Mouse (Mus musculus) thymus, postnatal 36 days (tissue): ENCODE results near the gene Scarb1.

ENCODE experiments used
- DNase-seq, 2 experiments: peaks; one replicate each; pipeline ENCODE4 v3.0.0; 2022; ENCODE audit warnings: mixed read lengths in 2 of 2

Scarb1 gene

DNA sequence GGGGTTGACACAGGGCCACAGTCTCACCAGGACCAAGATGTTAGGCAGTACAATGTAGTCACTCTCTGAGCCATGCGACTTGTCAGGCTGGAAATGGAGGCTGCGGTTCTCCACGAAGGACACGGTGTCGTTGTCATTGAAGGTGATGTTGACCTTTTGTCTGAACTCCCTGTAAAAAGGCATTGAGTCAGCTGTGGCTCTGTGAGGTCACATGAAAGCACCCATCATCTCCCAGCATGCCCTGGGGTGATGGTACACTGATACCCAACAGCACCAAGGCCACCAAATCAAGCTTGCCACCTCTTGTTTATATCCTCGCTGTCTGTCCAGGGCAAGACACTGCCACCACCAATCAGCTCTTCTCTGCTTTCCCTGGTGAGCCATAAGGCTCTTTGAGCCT lies 37.8 kb downstream of the Scarb1 start:
- DNase-seq = no peak

DNA sequence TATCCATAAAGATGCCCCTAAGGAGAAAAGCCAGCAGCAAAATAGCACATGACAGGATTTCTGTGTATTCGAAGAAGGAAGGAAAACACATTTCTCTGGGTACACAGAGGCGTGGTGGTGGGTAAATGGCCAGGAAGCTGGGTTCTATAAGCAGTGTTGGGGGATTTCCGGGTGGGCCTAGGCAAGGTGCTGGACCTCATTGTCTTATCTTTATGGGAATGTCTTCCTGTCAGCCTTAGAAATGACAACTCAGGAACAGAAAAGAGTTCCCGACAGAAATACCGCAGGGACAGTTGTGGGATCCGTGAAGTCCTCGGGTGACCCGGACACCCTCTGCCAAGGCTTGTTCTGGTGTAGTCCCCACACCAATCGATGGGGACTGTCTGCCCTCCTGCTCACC lies 42.7 kb downstream of the Scarb1 start:
- no peak for DNase-seq

DNA sequence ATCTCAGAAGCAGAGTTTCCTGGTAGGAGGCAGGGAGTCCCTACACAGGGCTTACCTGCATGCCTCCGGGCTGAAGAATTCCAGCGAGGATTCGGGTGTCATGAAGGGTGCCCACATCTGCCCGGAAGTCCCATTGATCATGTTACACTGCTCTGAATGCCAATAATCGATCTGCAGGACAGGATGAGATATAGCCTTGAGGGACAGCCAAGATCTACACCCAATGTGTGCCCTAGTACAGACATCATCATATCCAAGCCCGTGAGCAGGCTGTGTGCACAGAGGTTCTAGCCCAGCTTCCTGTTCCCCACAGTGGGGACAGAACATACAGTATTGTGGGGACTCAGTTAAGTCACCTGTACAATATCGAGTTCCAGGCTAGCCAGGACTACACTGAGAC lies 43.7 kb downstream of the Scarb1 start:
- no peak for DNase-seq

DNA sequence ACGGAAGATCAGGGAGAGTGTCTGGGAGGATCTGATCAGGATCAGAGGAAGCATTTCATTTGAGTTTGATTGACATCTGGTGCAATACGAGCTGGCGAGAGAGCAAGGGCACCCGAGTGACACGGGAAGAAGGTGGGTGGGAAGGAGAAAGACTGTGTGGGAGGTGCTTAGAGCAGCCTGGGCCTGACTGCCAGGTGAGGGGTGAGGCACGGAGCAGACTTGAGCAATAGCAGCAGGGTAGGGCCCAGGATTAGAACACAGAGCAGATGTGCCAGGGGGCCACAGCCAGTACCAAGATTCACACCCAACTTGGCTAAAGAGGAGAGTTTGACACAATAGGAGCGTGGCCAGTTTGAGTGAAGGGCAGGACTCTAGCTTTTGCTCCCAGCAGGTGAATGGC lies 47.9 kb downstream of the Scarb1 start:
- no peak for DNase-seq

DNA sequence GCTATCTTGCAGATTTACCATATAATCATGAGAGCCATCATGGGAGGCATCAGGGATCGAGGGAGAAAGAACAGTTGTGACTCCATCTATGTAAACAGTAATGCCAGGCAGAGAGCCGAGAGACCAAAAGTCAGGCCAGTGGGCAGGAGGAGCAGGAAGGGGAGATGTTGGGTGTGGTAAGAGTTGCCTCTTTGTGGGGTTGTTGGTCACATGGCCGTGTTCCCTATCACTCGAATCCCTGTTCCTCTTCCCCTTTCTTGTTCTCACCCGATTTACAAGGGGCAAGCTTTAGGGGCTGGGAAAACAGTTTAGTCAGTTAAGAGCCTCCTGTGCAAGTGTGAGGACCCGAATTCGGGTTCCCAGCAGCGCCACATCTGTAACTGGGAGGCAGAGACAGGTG lies 49.0 kb downstream of the Scarb1 start:
- DNase-seq = no peak

DNA sequence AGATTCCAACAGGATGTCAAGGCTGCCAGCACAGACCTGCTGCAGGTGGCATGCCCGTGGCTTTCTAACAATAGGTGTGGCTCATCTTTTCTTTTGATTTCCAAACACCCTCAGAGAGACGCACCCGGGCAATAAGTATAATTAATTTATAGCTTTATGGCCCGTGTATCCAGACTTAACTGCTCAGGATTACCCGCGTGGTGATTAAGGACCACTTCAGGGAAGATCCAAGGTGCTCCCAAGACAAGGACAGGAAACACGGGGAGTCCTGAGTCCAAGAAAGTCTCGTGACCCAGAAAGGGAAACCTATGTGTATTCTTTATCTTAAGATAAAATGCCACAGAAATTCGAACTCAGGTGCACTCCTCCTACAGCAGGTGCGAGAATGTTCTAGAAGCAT lies 49.5 kb downstream of the Scarb1 start:
- no peak for DNase-seq

DNA sequence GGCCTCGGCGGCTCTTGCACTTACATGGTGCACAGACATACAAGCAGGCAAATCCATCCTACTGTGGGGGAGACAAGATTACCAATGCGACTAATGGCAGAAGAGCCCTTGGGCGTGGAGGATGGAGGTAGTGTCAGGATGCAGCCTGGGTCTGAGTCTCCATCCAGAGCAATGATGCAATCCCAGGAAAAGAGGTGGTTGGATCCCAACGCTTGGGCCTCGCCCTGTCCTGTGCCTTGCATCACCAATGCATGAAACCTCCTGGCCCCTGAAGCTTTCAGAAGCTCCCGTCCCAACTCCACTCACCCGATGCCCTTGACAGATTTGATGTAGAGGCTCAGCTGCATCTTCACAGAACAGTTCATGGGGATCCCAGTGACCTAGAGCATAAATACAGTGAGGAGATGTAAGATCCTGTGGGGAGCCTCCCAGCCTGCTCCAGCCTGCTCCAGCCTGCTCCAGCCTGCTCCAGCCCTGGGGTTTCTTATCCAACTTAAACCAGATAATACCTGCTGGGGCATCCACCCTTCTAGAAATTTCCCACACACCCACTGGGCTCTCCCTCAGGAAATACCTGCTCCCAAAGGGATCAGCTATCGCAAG lies 53.7 kb downstream of the Scarb1 start:
- no peak for DNase-seq

DNA sequence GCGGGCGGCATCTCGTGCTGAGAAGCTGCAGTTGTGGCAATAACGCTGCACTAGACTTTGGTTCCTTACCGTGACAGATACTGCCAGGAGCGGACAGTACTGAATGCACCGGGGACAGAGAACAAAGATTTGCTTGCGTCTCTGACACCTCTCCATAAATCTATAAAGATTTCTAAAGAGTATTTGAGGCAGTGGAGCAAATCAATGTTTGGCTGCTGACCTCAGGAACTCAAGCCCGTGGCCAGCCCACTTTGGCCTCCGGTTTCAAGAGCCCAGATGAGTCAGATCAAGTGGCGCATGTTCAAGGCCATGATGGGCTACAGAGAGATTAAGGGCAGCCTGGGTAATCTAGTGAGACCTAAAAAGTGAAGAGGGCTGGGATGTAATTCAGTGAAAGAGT lies 54.8 kb downstream of the Scarb1 start:
- DNase-seq = no peak

DNA sequence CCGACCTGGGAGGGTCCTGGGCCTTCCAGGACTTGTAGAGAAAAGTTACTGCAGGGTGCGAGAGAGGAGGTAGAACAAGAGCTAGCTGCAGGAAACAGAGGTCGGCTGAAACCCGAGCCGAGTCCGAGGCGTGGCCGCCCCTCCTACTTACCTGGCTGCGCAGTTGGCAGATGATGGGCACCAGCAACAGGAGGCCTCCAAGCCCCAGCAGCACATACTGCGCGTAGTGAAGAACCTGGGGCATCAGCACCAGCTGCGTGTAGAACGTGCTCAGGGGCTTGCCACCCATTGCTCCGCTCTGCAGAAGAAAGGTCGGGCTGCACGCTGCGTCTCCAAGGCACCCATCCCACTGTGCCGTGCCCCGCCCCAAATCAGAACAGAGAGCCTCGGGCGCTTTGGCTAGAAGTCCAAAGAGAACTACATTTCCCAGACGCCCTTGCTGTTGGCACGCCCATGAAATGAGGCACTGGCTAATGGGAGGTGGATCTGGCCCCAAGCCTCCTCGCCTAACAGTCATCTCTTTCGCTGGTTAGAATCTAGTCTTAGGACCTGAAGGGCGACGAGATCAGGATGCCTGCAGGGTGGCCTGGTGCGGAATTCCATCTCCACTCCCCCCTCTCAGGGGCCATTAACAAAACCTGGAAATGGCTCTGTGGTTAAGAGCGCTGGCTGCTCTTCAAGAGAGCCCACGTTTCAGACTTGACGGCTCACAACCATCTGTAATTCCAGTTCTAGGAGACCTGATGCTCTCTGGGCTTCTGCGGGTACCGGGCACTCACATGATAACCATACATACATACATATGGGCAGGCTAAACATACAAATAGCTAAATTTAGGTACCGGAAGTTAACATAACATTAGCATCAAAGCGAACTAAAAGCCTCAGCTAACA lies 56.9 kb downstream of the Scarb1 start:
- DNase-seq = no peak

DNA sequence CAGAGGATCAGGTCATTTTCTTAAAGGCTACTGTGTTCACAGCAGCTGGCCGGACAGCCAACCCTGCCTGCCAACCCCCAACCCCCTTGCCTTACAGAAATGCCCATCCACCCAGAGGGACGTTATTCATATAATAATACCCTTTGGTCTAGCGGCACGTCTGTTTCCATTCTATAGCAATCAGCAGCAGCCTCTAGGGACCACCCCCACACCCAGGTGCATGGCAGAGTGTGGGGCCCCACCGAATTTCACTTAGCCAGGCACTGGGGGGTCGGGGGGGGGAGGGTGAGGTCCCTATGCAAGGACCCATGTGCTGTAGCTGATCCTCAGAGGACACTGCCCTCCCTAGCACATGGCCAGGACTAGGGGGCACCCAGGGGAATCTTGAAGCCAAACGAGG lies 61.7 kb downstream of the Scarb1 start:
- DNase-seq = no peak

DNA sequence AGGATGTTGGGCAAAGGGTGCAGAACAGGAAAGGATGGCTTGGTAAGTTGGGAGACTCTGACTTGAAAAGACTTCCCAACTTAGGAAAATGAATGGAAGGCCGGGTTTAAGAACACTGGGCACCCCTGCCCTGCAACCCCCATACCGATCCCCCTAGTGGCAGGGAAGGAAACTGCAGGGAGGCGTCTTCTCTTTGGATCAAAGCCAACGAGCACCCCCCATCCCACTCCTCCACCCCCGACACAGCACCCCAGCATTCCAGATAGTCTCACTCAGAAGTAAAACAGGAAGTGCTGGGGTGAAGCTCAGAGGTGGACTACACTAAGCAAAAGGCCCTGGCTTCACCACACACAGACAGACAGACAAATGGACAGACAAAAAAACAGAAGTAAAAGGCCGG lies 62.6 kb downstream of the Scarb1 start:
- peak; percentile 32 to 37 for DNase-seq

DNA sequence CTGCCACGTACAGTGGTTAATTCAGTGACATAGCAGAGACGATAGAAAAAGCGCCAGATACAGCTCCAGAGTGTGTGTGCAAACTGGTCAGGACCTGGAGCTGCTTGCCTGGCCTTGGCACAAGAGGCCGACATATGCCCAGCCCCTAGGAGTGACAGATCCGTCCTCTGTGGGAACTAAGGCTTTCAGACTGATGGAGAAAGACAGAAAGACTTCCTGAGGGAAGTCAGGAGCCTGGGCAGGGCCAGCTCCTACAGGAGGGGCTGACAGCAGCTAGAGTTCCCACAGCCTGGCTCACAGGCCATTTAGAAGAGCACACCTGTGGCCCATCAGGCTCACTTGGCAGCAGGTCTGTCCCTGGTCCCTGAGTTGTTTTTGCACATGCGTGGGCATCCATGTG lies 63.6 kb downstream of the Scarb1 start:
- no peak for DNase-seq

DNA sequence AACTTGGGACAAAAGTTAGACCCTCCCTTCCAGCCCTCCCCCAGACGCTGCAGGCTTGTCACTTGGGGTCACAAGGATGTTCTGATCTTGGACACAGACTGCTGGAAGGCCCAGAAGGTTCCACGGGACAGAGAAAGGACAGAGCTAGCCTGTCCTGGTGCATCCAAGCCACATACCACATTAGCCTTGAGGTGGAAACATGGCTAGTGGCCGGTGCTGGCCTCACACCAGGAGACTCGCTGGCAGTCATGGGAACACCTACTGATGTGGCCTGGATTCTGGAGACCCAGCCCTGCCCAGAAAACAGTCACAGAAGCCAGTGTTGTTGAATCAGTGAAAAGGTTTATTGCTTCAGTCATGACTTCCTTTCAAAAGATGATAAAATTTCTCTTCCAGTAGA lies 64.1 kb downstream of the Scarb1 start:
- no peak for DNase-seq

DNA sequence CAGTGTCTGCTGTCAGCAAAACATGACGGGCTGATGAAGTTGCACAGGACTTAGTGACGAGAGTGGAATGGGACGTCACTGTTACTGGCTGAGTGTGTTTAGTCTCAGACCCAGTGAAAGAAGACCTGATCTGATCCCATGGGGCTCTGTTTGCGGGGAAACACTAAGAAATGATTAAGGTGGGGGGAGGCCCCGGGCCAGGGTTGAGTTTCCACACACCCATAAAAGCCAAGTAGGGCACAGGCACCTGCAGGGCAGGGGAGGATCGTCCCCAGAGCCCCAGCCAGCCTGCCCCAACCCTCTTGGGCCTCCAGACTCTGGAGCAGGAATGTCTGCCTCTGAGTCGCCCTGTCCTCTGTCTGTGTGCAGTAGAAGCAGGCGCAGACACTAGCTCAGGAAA lies 65.6 kb downstream of the Scarb1 start:
- DNase-seq = no peak

DNA sequence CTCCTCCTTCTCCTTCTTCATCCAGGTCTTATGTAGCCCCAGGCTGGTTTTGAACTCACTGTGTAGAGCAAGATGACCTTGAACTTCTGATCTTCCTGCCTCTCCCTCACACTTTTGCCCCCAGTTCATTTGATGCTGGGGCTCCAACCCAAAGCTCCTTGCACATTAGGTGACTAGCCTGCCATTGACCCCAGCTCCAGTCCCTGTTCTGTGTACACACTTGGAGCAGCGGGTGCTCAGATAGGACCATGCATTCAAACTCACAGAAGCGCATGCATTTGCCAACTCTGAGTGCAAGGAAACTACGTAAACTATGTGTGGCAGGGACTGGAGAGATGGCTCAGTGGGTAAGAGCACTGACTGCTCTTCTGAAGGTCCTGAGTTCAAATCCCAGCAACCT lies 66.1 kb downstream of the Scarb1 start:
- DNase-seq = no peak

DNA sequence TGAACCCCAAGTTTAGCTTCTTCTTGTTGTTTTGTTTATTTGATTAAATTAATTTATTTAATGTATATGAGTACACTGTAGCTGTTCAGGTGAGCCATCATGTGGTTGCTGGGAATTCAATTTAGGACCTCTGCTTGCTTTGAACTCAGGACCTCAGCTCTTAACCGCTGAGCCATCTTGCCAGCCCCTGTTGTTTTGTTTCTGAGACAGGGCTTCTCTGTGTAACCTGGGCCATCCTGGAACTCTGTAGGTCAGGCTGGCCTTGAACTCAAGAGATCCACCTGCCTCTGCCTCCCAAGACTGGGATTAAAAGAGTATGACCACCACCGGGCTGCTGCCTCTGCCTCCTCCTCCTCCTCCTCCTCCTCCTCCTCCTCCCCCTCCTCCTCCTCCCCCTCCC lies 66.7 kb downstream of the Scarb1 start:
- no peak for DNase-seq

DNA sequence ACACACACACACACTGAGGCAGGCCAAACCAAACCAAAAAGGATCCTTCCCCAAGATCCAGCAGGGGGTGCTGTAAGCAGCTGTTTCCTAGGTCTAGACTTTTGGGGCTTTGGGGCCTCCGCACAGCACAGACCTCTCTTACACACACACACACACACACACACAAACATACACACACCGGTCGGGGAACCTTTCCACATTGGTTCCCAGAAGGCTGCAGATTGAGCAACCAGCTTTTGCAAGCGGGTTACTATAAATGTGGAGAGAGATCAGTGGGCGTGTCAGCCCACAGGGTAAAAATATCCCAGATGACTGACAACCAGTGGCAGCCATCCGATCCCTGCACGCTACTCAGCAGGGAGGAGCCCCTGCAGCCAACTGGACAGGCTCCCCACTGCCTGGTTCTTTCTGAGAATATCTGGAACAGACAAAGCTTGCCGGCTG lies 67.2 kb downstream of the Scarb1 start:
- peak in 1 of 2 experiments; percentile 36 for DNase-seq

DNA sequence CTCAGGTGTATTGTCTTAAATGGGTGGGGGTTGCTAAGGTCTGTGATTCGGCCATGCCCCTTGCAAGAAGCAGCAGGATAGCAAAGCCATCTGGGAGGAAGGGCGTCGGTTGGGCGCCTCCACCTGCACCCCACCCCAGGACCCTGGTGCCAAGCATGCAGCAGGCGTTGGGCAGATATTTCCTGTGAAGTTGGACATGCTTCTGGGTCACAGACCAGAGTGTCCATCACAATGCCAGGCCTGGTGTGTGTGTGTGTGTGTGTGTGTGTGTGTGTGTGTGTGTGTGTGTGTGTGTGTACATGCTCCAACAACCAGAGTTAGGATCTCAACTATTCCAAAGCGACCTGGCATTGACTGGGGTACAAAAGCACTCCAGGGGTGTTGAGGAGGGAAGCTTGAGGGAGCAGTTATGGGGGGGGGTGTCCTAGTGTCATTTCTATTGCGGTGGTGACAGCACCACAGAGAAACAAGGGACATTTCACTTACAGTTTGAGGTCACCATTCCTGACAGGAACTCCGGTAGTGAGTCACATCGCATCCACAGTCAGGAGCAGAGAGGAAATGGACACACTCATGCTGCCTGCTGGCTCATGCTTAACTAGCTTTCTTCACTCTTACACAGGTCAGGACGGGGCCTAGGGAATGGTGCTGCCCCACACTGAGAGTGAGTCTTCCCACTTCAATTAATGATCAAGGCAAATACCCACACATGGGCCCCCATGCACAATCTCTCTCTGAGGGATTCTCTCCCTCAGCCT lies 68.5 kb downstream of the Scarb1 start:
- DNase-seq = no peak

DNA sequence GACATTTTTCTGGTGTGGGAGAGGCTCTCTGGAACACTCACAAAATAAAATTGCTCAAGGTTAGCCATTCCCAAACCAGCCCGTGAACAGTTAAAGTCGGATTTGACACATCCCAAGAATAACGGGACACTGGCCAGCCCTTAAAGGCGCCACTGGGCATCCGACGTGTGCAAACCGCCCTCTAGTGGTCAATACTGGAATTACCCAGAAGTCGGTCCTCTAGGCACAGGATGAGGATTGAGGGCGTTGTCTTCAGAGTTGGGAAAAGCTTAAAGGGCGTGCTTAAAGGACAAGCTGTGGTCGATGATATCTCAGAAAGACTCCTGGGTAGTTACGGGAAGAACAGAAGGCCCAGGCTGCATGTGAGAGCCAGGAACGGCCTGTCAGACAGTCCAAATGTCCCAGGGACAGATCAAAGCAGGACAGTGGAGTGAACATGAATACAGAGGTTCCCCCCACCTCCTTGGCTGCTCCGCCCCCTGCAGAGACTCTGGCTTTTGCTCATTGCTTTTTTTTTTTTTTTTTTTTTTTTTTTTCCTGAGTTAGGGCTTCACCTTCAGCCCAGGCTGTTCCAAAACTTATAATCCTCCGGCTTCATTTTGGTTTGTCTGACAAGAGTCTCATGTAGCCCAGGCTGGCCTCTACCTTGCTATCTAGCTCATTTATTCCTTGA lies 69.2 kb downstream of the Scarb1 start:
- DNase-seq = peak; percentile 56 to 63

DNA sequence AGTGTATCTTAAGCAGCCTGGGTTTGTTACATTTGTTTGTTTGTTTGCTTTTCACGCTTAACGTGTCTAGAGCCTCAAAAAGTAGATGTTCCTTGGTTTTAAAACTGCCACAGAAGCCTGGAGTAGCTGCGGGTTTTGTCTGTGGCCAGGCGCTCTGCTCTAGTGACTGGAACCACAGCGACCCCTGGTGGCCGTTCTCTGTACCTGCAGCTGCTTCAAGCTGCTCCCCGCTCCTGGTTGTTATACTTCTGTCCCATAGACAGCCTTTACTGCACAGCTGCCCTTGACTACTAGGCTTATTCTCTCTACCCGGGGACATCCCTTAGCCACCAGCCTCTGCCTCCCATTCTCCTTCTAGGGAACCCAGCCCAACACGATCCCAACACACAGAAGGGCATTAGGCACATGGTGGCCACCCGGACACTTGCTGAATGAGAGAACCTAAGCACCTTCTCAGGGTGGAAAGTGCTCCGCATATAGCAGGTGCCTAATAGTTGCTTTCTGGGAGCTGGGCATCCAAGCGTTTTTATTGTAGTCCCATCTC lies 70.2 kb downstream of the Scarb1 start:
- peak; percentile 60 to 64 for DNase-seq

DNA sequence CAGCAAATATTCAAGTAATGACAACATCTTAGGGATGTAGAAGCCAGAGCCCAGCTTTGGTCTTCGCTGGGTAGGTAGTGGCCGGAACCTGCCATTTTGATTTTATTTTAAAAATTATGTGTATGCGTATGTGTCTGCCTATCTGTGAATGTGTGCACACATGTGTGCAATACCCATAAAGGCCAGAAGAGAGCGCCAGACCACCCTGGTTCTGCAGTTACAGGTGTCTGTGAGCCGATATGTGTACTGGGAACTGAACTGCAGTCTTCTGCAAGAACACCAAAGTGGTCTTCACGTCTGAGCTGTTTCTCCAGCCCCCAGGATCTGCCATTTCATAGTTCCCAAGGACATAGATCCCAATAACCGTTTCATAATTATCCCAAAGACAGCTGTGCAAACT lies 71.1 kb downstream of the Scarb1 start:
- no peak for DNase-seq

DNA sequence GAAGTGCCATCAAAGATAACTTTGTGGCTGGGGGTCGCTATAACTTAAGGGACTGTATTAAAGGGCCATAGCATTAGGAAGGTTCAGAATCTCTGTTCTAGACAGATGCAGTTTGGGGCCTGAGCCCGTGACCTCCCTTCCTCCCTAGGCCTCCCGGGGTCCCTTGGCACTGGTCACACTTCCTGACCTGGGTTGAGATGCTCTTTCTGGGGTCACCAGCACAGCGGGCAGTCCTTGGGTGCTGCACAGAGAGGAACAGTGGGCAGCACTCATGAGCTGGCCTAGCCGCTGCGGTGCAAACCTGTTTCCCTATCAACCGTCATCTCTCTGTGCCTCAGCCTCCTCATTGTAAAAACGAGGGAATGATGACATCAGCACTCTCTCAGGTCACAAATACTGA lies 71.5 kb downstream of the Scarb1 start:
- no peak for DNase-seq
